Mouse (Mus musculus) midbrain, embryonic 11.5 days (tissue): ENCODE results near the gene Tmod1. TPM values are rescaled to one million over a fixed set of nuclear protein-coding genes. Genes with fewer than 3 reads are reported as not detected.
A peak's percentile ranks its signal among the peaks of the same experiment; 100 is the strongest.

Experiments
- ATAC-seq: fragments of 200-750 bp; cut with Nextera tagmentation; 2 replicates; pipeline ENCODE4 v1.8.0; 2017; ENCODE audit warnings: moderate TSS enrichment, moderate library complexity; ENCODE audit not compliant: low FRiP score
- DNase-seq: peaks from one replicate; pipeline ENCODE4 v3.0.0; 2015; ENCODE audit warnings: low spot score; ENCODE audit errors: missing footprints
- H3K27ac ChIP-seq: fragments of 300-500 bp; sonication (generic); 2 replicates; pipeline ENCODE4 v1.5.1; 2014; ENCODE audit warnings: low read depth, low read length
- H3K27me3 ChIP-seq: fragments of 300-500 bp; sonication (generic); 2 replicates; pipeline ENCODE4 v1.6.1; 2014; ENCODE audit warnings: mild to moderate bottlenecking, low read length, moderate library complexity, mixed read lengths; ENCODE audit not compliant: control insufficient read depth, insufficient read depth
- H3K36me3 ChIP-seq: fragments of 300-500 bp; sonication (generic); 2 replicates; pipeline ENCODE4 v1.6.1; 2014; ENCODE audit warnings: mild to moderate bottlenecking, low read length, moderate library complexity, mixed read lengths; ENCODE audit not compliant: control insufficient read depth, insufficient read depth
- H3K4me1 ChIP-seq: fragments of 300-500 bp; sonication (generic); 2 replicates; pipeline ENCODE4 v1.6.1; 2014; ENCODE audit warnings: low read length; ENCODE audit not compliant: control insufficient read depth, insufficient read depth
- H3K4me2 ChIP-seq: fragments of 300-500 bp; sonication (generic); 2 replicates; pipeline ENCODE4 v1.6.1; 2014; ENCODE audit warnings: mild to moderate bottlenecking, moderate library complexity
- H3K4me3 ChIP-seq: fragments of 300-500 bp; sonication (generic); 2 replicates; pipeline ENCODE4 v1.5.1; 2014; ENCODE audit warnings: low read depth, low read length
- H3K9ac ChIP-seq: fragments of 300-500 bp; sonication (generic); 2 replicates; pipeline ENCODE4 v1.6.1; 2014; ENCODE audit warnings: low read length
- H3K9me3 ChIP-seq: fragments of 300-500 bp; sonication (generic); 2 replicates; pipeline ENCODE4 v1.6.1; 2016; ENCODE audit warnings: low read length; ENCODE audit not compliant: control insufficient read depth
- WGBS: fragments of 180-500 bp; shearing (Covaris S2); extraction: QIAGEN DNeasy Blood & Tissue Kit; methylation state at CpG from one replicate; pipeline ENCODE4 v1.1.7; 2014; 5-methylcytosine and 5-hydroxymethylcytosine counted together
- polyA plus RNA-seq: library from polyadenylated mRNA; unstranded; fragments of >200 nt; fragmentation: Nextera tagmentation; extraction: Ambion mirVana; gene quantifications from 2 replicates; pipeline ENCODE4 v1.2.1, GENCODE M21; 2014

The Tmod1 gene
- polyA plus RNA-seq: 2.7 and 3.4 TPM in 2 replicates

- no peaks in the 10 kb centered on the region for H3K36me3 ChIP-seq
- H3K4me3 ChIP-seq: peak within 1 kb of the TSS; percentile 47
- DNase-seq (peak; percentile 93), ATAC-seq (peak; percentile 63)
- H3K4me2 ChIP-seq: peak within 1 kb of the TSS; percentile 85
- no peak within 1 kb of the TSS for H3K27ac ChIP-seq
- peaks cover 21% of the 10 kb centered on the region for H3K4me1 ChIP-seq
- peaks cover 35% of the 10 kb centered on the region for H3K27me3 ChIP-seq
- WGBS: under 1% methylated on average over 70 of the region's 72 CpGs
- H3K9me3 ChIP-seq: no peaks in the 10 kb centered on the region
- H3K9ac ChIP-seq: peak within 1 kb of the TSS; percentile 48
Measured at GRCm38 (mm10) chr4:46038892-46039751, at the start of gene Tmod1. TSS of gene Tmod1 (plus strand) at chr4:46038935.

- Histone ChIP-seq H3K9me3 (no peaks in the 10 kb centered on the region), H3K4me3 (no peak overlapping the region), H3K4me2 (no peak overlapping the region), H3K9ac (no peak overlapping the region), H3K27ac (no peak overlapping the region), H3K27me3 (no peaks in the 10 kb centered on the region), H3K36me3 (no peaks in the 10 kb centered on the region), H3K4me1 (no peaks in the 10 kb centered on the region)
- DNase-seq (no peak), ATAC-seq (no peak)
- WGBS: 82% methylated on average over 6 of the region's 6 CpGs
Measured at GRCm38 (mm10) chr4:45990427-45991135, 48.2 kb upstream of the Tmod1 start.

- H3K27ac ChIP-seq: no peak overlapping the region
- H3K36me3 ChIP-seq: no peaks in the 10 kb centered on the region
- H3K4me3 ChIP-seq: no peak overlapping the region
- DNase-seq (no peak), ATAC-seq (no peak)
- H3K9me3 ChIP-seq: no peaks in the 10 kb centered on the region
- WGBS: 87% methylated on average over 4 of the region's 4 CpGs
- no peaks in the 10 kb centered on the region for H3K27me3 ChIP-seq
- H3K9ac ChIP-seq: no peak overlapping the region
- no peak overlapping the region for H3K4me2 ChIP-seq
- no peaks in the 10 kb centered on the region for H3K4me1 ChIP-seq
Measured at GRCm38 (mm10) chr4:45998536-45998935, 40.2 kb upstream of the Tmod1 start.

- ATAC-seq: no peak
- WGBS: 86% methylated on average over 5 of the region's 5 CpGs
- no peak overlapping the region for H3K27ac ChIP-seq
- H3K27me3 ChIP-seq: no peaks in the 10 kb centered on the region
- H3K4me2 ChIP-seq: no peak overlapping the region
- no peak overlapping the region for H3K4me3 ChIP-seq
- no peak overlapping the region for H3K9ac ChIP-seq
- no peak for DNase-seq
- H3K36me3 ChIP-seq: no peaks in the 10 kb centered on the region
- no peaks in the 10 kb centered on the region for H3K9me3 ChIP-seq
- no peaks in the 10 kb centered on the region for H3K4me1 ChIP-seq
Measured at GRCm38 (mm10) chr4:46008142-46008793, 30.5 kb upstream of the Tmod1 start.

GRCm38 (mm10) chr4:46011698-46012097 lies 27.0 kb upstream of the Tmod1 start:
- H3K27ac ChIP-seq: no peak overlapping the region

GRCm38 (mm10) chr4:46015605-46016004 lies 23.1 kb upstream of the Tmod1 start:
- H3K4me3 ChIP-seq: no peak overlapping the region
- no peak overlapping the region for H3K27ac ChIP-seq
- H3K4me1 ChIP-seq: no peaks in the 10 kb centered on the region
- no peak overlapping the region for H3K4me2 ChIP-seq
- no peaks in the 10 kb centered on the region for H3K36me3 ChIP-seq
- ATAC-seq: no peak
- WGBS: 76% methylated on average over 1 of the region's 1 CpGs
- H3K9ac ChIP-seq: no peak overlapping the region
- no peaks in the 10 kb centered on the region for H3K27me3 ChIP-seq
- H3K9me3 ChIP-seq: no peaks in the 10 kb centered on the region
- no peak for DNase-seq

More at GRCm38 (mm10) chr4:46011698-46012097, 27.0 kb upstream of the Tmod1 start:
- H3K9me3 ChIP-seq: no peaks in the 10 kb centered on the region
- no peak for ATAC-seq
- H3K4me1 ChIP-seq: no peaks in the 10 kb centered on the region
- H3K4me2 ChIP-seq: no peak overlapping the region
- no peaks in the 10 kb centered on the region for H3K36me3 ChIP-seq
- H3K27me3 ChIP-seq: no peaks in the 10 kb centered on the region
- no peak for DNase-seq
- no peak overlapping the region for H3K4me3 ChIP-seq
- WGBS: 90% methylated on average over 2 of the region's 2 CpGs
- H3K9ac ChIP-seq: no peak overlapping the region

- no peaks in the 10 kb centered on the region for H3K9me3 ChIP-seq
- H3K36me3 ChIP-seq: no peaks in the 10 kb centered on the region
- no peak overlapping the region for H3K4me2 ChIP-seq
- H3K4me3 ChIP-seq: no peak overlapping the region
- H3K9ac ChIP-seq: no peak overlapping the region
- H3K27me3 ChIP-seq: no peaks in the 10 kb centered on the region
- no peak overlapping the region for H3K27ac ChIP-seq
- DNase-seq (no peak), ATAC-seq (no peak)
- WGBS: 76% methylated on average over 3 of the region's 3 CpGs
- no peaks in the 10 kb centered on the region for H3K4me1 ChIP-seq
Measured at GRCm38 (mm10) chr4:46023021-46023481, 15.7 kb upstream of the Tmod1 start.

GRCm38 (mm10) chr4:46025893-46026292 lies 12.8 kb upstream of the Tmod1 start:
- no peaks in the 10 kb centered on the region for H3K36me3 ChIP-seq
- no peaks in the 10 kb centered on the region for H3K4me1 ChIP-seq
- WGBS: 54% methylated on average over 7 of the region's 7 CpGs
- no peak overlapping the region for H3K4me3 ChIP-seq
- H3K27ac ChIP-seq: no peak overlapping the region
- no peaks in the 10 kb centered on the region for H3K27me3 ChIP-seq
- H3K4me2 ChIP-seq: no peak overlapping the region
- no peak overlapping the region for H3K9ac ChIP-seq
- DNase-seq (no peak), ATAC-seq (no peak)
- H3K9me3 ChIP-seq: no peaks in the 10 kb centered on the region
